Mouse (Mus musculus) hindbrain, embryonic 13.5 days (tissue): ENCODE results near the gene Tlr6. TPM values are rescaled to one million over a fixed set of nuclear protein-coding genes. Genes with fewer than 3 reads are reported as not detected.

Experiments used
- ATAC-seq: fragments of 200-750 bp; cut with Nextera tagmentation; 2 replicates; pipeline ENCODE4 v1.8.0; 2017; ENCODE audit warnings: moderate TSS enrichment; ENCODE audit not compliant: low FRiP score
- H3K27ac ChIP-seq: fragments of 300-500 bp; sonication (generic); 2 replicates; pipeline ENCODE4 v1.5.1; 2015; ENCODE audit warnings: inconsistent platforms, mild to moderate bottlenecking, moderate library complexity
- H3K27me3 ChIP-seq: fragments of 300-500 bp; sonication (generic); 2 replicates; pipeline ENCODE4 v1.6.1; 2015; ENCODE audit warnings: mild to moderate bottlenecking, inconsistent platforms
- H3K36me3 ChIP-seq: fragments of 300-500 bp; sonication (generic); 2 replicates; pipeline ENCODE4 v1.6.1; 2015; ENCODE audit warnings: mild to moderate bottlenecking, inconsistent platforms
- H3K4me1 ChIP-seq: fragments of 300-500 bp; sonication (generic); replicated peaks from 2 replicates; pipeline ENCODE4 v1.6.1; 2015; ENCODE audit warnings: inconsistent platforms
- H3K4me2 ChIP-seq: fragments of 300-500 bp; sonication (generic); 2 replicates; pipeline ENCODE4 v1.6.1; 2015; ENCODE audit warnings: inconsistent platforms, mild to moderate bottlenecking, moderate library complexity
- H3K4me3 ChIP-seq: fragments of 300-500 bp; sonication (generic); 2 replicates; pipeline ENCODE4 v1.5.1; 2015; ENCODE audit warnings: mild to moderate bottlenecking, inconsistent platforms
- H3K9ac ChIP-seq: fragments of 300-500 bp; sonication (generic); 2 replicates; pipeline ENCODE4 v1.6.1; 2015; ENCODE audit warnings: mild to moderate bottlenecking, inconsistent platforms
- H3K9me3 ChIP-seq: fragments of 300-500 bp; sonication (generic); 2 replicates; pipeline ENCODE4 v1.6.1; 2016; ENCODE audit warnings: inconsistent platforms
- WGBS: fragments of 180-500 bp; shearing (Covaris S2); methylation state at CpG from one replicate; pipeline ENCODE4 v1.1.7; 2015; 5-methylcytosine and 5-hydroxymethylcytosine counted together
- microRNA counts: library from miRNA; unstranded; fragments of <30 nt; microRNA quantifications from one replicate; lab custom pipeline; 2016
- microRNA-seq: library from miRNA; unstranded; fragments of <30 nt; microRNA quantifications from one replicate; pipeline ENCODE4, GENCODE M21; 2016
- polyA plus RNA-seq: library from polyadenylated mRNA; unstranded; fragments of >200 nt; fragmentation: Nextera tagmentation; extraction: Ambion mirVana; gene quantifications from 2 replicates; pipeline ENCODE4 v1.2.1, GENCODE M21; 2015

Tlr6 gene
- polyA plus RNA-seq, 1 experiment from 2014 or later: 0.42 TPM

DNA sequence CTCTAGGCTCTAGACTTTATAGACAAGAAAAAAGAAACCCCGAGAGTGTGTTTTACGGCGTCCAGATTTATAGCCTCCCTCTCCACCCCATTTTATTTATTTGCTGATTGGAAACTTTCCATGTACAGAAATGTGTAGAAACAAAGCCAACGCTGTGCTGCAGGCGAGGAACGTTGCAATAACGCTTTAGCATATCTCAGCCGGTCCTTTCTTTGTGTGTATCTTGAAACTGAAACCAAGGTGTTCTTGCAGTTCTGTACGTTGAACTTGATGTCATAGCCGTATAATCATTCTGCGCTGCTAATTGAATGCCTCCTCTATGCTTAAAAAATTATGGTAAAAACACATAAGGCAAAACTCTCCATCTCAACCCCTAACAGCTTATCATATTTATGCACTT is 42.2 kb downstream of the Tlr6 start:
- no peaks in the 10 kb centered on the region for H3K27me3 ChIP-seq
- H3K36me3 ChIP-seq: no peaks in the 10 kb centered on the region
- no peak overlapping the region for H3K27ac ChIP-seq
- H3K4me2 ChIP-seq: no peak overlapping the region
- no peak overlapping the region for H3K4me3 ChIP-seq
- no peaks in the 10 kb centered on the region for H3K4me1 ChIP-seq
- ATAC-seq: no peak
- 96% methylated on average over 11 of the region's 11 CpGs for WGBS
- no peak overlapping the region for H3K9ac ChIP-seq
- H3K9me3 ChIP-seq: peaks cover 8% of the 10 kb centered on the region

DNA sequence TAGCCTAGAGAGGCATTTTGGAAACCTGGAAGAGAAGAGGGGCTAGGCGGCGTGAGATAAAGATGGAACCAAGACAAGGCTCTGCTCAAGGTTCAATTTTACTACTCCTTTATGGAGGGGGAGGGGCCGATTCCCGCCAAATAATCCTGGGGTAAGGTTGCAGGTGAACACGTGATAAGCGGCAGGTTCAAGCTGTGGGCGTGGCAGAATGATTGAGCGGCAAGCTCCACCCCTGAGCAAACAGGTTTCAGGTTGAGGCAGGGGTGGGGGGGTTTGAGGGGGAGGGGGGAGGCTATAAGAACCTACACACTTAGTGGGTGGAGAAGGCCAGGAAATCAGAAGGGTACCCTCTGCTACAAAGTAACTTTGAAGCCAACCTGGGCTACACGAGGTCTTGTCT is 42.7 kb downstream of the Tlr6 start:
- Histone ChIP-seq H3K27me3 (no peaks in the 10 kb centered on the region), H3K9me3 (peaks cover 8% of the 10 kb centered on the region), H3K4me1 (no peaks in the 10 kb centered on the region), H3K36me3 (no peaks in the 10 kb centered on the region), H3K9ac (no peak overlapping the region), H3K27ac (no peak overlapping the region), H3K4me2 (no peak overlapping the region), H3K4me3 (no peak overlapping the region)
- ATAC-seq: no peak
- WGBS: 96% methylated on average over 9 of the region's 9 CpGs

DNA sequence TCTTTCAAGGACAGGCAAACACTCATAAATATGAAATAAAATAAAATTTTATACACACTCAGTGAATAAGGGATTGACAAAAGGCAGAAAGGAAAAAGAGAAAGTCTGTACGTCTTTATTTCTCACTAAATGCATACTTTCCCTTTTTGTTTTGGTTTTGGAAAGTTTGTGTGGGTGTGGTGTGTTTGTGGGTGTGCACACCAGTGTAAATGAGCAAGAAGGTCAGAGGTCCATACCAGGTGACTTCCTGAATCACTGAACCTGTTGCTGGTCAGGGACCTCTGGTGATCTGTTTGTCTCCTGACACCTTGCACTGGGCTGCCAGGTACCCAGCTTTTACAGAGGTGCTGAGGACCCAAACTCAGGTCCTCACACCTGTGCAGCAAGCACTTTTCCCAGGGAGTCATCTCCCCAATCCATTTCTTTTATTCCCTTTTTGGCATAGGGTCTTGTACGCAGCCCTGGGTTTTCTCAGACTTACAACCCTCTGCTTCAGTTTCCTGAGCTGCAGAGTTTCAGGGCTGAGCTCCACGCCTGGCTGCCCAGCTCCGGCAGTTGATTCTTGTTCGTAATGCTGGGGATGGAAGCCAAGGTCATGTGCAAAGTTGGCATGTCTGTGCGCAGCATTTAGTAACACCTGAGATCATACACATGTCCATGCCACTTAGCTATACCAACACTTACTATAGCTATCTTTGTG is 51.2 kb downstream of the Tlr6 start:
- no peaks in the 10 kb centered on the region for H3K4me1 ChIP-seq
- H3K27me3 ChIP-seq: no peaks in the 10 kb centered on the region
- H3K4me2 ChIP-seq: no peak overlapping the region
- no peaks in the 10 kb centered on the region for H3K9me3 ChIP-seq
- no peak for ATAC-seq
- 90% methylated on average over 6 of the region's 6 CpGs for WGBS
- H3K9ac ChIP-seq: no peak overlapping the region
- no peak overlapping the region for H3K27ac ChIP-seq
- no peaks in the 10 kb centered on the region for H3K36me3 ChIP-seq
- H3K4me3 ChIP-seq: no peak overlapping the region

DNA sequence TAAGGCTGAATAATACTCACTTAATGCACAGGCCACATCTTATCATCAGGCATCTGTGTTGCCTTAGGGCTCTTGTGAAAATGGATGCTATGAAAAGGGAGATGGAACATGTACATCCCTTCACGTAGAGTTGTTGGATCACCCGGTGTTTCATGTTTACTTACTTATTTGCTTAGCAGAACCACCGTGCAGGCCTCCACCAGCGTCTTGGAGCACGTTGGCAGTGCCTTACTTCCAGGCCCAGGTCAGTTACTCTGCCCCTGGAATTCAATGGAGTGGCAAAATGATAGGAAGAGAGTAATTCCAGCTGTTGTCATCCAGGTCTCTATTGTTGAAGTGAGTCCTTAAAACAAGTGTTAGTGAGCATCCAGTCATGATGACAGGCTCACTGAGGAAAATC is 52.0 kb downstream of the Tlr6 start:
- Histone ChIP-seq H3K27ac (no peak overlapping the region), H3K4me1 (no peaks in the 10 kb centered on the region), H3K9ac (no peak overlapping the region), H3K9me3 (no peaks in the 10 kb centered on the region), H3K27me3 (no peaks in the 10 kb centered on the region), H3K4me2 (no peak overlapping the region), H3K4me3 (no peak overlapping the region), H3K36me3 (no peaks in the 10 kb centered on the region)
- no peak for ATAC-seq
- WGBS: 96% methylated on average over 5 of the region's 5 CpGs

DNA sequence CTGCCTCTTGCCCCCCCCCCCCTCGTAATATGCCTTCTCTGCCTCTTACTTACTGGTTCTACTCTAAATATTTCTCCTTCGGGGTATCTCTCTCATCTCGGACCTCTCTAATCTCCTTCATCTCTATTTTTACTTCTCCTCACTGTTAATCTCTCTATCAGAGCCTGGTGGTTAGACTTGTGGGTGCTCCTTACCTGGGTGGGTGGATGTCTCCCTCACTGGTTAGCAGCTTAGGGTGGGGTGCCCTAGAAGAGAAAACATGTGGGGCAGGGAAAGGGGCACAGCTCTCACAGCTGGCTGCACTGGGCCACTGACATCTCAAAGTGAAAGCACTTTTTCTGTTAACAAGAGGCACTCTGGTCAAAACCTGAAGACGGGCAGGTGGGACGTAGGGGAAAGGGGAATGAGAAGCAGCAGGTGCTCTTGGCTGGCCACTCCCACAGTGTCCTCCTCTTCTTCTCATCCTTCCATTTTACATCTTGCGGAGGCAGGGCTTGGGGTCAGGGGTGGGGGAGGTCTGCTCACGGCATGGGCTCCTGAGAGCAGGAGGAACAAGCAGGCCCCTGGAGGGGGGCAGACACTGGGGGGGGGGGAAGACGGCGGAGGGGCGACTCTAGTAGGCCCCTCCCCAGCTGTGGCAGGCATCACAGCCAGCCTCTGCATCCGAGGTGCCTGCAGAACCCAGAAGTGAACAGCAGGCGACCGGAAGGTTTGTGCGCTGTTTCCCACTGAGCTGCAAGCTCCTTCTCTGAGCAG is 54.2 kb downstream of the Tlr6 start:
- no peak for ATAC-seq
- Histone ChIP-seq H3K4me1 (no peaks in the 10 kb centered on the region), H3K27me3 (no peaks in the 10 kb centered on the region), H3K36me3 (no peaks in the 10 kb centered on the region), H3K27ac (no peak overlapping the region), H3K9ac (no peak overlapping the region), H3K4me3 (no peak overlapping the region), H3K4me2 (no peak overlapping the region), H3K9me3 (no peaks in the 10 kb centered on the region)
- 68% methylated on average over 13 of the region's 14 CpGs for WGBS

MicroRNAs encoded within 50 kb of the gene (microRNA counts, 519-probe panel; counts per million panel counts)
- microRNA mmu-miR-574-3p (lab: Ali Mortazavi, UCI) (2,487 counts per million, percentile 22 among the panel's probes with 10 or more counts), microRNA mmu-miR-574-5p (lab: Ali Mortazavi, UCI) (51.3 counts per million)

Small RNA genes within 50 kb of the gene (microRNA-seq; reads per million reads assigned to microRNA genes)
- gene Mir574: 34.4 reads per million, percentile 36 among the genes with 10 or more reads in this experiment

Other genes starting within 250 kb of the Tlr6 start
- gene Klf3, start 156.7 kb downstream of the Tlr6 start, polyA plus RNA-seq: 24.7 and 26.2 TPM in 2 replicates
- 0.36 and 0.39 TPM in 2 replicates for gene Tlr1, start 26.5 kb downstream of the Tlr6 start, polyA plus RNA-seq
- gene Fam114a1, start 10.0 kb upstream of the Tlr6 start, polyA plus RNA-seq: 11.8 and 13.3 TPM in 2 replicates
- gene Tmem156, start 132.0 kb upstream of the Tlr6 start, polyA plus RNA-seq: 0.19 TPM in 1 of 2 replicates, not detected in the other
- 42.8 and 52.3 TPM in 2 replicates for gene Klhl5, start 147.4 kb upstream of the Tlr6 start, polyA plus RNA-seq
- gene Wdr19, start 239.6 kb upstream of the Tlr6 start, polyA plus RNA-seq: 12.2 and 12.3 TPM in 2 replicates